Mouse (Mus musculus) fat pad, adult 2 months (tissue): ENCODE results near the gene Gata1.
"Not testable (repeated sequence)": the region's sequence is repeated elsewhere in the genome, so short reads cannot be mapped to it uniquely, and the experiment has no call there.

Source experiments
- DNase-seq: peaks from one replicate; pipeline ENCODE4 v3.0.0-alpha.2; 2011; ENCODE audit warnings: low read depth, low spot score; ENCODE audit errors: extremely low read depth

The Gata1 gene

DNA sequence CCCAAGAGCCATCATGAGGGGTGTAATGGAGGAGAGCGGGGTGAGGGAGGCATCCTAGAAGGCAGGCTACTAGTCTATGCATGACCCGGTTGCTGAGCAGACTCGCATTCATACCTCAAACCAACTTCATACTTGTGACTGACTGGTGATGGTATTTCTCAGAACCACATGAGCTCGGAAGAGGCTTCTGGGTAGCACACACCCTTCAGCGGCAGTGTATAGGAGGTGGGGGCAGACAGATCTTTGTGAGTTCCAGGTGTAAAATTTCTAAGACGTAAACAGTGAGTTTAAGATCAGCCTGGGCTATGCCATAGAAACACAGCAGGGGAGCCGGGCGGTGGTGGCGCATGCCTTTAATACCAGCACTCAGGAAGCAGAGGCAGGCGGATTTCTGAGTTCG lies at the start of gene Gata1:
Gata1 (minus strand) TSS at position 180 of the 400 bp plus-strand sequence.
- no peak for DNase-seq

DNA sequence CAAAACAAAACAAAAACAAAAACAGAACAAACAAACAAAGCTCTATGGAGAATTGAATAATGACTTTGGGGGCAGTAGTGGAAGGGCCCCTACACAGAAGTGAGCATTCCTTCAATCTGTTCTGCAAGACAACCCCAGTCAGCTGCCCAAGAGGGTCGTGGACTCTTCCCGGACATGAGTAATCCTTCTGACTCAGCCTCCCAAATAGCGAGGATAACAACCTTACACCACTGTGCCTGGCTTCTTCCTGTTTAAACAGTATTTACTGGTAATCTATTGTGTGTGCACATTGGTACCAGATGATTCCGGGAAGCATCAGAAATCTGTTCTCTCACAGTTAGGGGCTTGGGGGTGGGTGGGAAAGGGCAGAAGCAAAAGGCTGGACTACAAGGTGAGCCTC lies 48.9 kb upstream of the Gata1 start:
- DNase-seq, result no peak

DNA sequence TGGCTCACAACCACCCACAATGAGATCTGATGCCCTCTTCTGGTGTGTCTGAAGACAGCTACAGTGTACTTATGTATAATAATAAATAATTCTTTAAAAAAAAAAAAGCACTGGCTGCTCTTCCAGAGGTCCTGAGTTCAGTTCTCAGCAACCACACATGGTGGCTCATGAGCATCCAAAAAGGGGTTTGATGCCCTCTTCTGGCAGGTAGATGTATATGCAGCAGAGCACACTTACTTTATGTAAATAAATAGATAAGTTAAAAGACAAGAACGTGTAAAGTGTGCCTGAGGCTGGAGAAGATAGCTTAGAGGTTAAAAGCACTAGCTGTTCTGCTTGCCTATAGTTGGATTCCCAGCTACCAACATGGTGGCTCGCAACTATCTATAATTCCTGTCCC lies 46.9 kb upstream of the Gata1 start:
- no peak for DNase-seq

DNA sequence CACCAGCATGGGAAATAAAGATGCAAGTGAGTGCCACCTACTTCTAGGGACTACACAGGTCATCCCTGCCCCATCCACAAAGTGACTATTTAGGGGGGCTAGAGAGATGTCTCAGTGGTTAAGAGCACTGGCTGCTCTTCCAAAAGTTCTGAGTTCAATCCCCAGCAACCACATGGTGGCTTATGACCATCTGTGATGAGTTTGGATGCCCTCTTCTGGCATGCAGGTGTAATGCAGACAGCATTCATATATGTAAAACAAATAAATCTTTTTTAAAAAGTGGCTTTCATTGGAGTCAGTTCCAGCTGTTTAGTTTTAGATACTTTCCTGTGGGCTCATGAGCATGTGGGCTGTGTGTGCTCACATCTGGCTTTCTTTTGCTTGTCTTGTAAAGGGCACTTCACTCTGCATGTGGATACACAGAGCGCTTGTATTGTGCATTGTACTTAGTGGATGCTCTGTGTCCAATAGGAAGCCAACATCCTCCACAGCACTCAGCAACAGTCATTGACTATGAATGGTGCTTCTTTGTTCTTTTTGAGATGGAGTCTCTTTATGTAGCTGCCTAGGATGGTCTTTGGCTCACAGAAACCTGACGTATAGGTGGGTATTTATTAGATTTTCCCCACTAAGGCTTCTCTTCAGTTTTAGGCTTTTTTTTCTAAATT lies 42.4 kb upstream of the Gata1 start:
- no peak for DNase-seq

DNA sequence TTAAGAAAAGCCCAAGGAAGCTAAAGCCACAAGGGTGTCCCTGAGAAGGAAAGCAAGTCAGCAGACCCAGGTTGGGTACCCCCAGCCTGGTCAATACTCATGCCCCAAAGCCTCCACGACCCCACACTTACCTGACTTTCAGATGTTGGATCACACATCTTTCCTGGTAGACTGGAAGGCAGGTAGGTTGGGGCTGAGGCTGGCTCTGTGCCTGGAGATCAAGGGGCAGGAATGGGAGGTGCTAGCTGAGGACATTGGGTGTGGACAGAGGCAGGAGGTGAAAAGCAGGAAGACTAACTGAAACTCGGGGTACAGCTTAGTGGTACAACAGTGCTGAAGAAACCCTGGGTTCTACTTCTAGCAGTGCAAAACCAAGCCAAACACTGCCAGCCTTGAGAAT lies 40.4 kb upstream of the Gata1 start, which contains the start of gene Glod5:
Glod5 (minus strand) TSS at position 207 of the 400 bp plus-strand sequence.
- no peak for DNase-seq

DNA sequence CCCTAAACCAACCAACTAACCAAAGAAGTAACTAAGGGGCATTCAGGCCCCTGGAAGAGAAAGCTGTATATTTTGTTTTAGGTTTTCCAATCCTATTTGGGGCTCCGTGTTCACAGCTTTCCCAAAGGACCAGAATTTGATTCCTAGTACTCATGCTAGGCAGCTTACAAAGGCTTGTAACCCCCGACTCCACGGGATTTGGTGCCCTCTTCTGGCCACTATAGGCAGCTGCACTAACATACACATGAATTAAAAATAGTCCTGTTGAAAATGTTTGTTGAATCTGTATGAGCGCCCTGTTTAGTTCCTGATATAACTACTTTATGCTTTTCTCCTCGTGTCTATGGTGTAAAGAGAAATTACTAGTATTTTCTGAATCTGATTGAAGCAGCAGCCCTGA lies 39.3 kb upstream of the Gata1 start:
- no peak for DNase-seq

DNA sequence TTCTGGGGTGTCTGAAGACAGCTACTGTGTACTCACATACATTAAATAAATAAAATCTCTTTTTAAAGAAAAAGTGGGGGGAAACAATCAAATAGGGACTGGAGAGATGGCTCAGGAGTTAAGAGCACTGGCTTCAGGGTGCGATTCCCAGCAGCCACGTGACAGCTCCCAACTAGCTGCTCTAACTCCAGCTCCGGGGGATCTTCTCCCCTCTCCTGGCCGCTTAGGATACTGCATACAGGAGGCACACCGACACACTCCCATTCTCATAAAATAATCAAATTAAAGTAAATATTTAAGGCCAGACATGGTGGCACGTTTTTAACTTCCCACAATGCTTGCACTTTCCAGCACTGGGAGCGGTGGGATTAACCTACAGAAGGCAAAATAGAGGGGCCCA lies 37.8 kb upstream of the Gata1 start:
- not testable (repeated sequence) for DNase-seq

DNA sequence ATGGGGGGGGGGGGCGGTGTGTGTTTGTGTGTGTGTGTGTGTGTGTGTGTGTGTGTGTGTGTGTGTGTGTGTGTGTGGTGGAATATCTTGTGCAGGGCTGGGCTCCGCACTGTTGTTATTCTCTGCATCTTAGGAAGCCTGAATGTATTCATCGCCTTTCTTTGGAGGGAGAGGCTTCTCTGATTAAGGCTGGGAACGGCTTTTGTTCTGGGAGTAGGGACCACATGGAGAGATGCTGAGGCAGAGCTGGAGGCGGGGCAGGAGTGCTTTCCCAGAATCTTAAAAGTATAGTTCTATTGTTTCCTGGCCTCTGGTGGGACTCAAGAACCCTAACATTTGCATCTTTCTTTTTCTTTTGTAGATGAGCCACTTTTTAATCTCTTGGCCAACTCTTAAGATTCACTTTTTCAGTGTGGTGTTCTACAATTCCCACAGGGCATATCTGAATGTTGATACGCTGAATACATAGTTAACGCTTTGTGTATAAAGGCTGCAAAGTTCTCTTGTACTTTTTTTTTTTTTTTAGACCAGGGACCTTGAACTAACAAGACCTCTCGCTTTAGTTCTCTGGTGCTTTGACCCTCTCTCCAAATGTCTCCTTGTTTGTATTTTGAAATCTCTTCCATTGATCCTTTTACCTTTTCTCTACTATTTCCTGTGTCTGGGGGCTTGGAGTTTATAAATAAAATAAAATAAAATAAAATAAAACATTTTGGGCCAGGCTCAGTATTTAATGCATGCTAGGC lies 35.9 kb upstream of the Gata1 start:
- DNase-seq, result no peak

DNA sequence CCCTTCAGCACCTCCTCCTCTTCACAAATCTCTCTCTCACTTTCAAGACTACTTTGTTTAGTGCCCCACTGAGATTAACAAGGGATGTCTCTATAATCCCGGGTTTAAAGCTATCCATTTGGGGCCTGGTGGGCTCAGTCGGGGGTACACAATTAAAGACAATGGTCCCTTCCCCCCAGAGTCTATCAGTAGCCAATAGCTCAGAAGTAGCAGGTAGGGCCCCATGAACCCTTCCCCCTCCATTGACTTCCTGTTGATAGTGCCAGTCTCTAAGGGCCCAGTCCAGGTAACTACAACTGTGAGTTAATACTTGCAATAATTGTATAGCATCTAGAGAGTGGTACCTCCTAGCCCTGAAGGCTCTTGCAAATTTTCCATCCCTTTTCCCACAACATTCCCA lies 35.3 kb upstream of the Gata1 start:
- no peak for DNase-seq

DNA sequence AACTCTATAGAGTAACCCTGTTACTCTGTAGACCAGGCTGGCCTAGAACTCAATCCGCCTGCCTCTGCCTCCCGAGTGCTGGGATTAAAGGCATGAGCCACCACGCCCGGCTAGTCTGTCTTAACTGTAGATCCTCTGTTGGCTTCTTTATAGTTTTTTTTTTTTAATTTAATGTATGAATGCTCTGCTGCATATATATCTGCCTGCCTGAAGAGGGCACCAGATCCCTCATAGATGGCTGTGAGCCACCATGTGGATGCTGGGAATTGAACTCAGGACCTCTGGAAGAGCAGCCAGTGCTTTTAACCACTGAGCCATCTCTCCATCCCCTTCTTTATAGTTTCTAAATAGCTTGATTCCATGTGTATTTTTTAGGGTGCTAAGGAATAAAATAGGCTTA lies 31.5 kb upstream of the Gata1 start:
- not testable (repeated sequence) for DNase-seq

DNA sequence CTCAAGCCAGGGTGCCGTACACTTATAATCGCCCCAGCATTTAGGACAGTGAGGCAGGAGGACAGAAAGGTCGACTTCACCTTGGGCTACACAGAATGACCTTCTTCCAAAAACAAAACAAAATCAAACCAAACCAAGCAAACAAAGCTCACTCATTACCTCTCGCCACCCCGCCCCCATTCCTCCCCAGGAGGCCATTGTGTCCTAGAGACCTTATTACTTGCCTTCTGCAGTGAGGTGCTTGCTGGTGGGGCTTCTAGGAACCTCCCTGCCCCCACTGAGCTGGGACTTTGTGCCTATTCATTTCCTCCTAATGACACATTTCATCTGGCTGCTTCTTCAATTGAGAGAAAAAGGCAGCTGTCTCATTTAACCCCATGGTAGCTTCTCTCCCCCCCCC lies 30.7 kb upstream of the Gata1 start:
- no peak for DNase-seq

DNA sequence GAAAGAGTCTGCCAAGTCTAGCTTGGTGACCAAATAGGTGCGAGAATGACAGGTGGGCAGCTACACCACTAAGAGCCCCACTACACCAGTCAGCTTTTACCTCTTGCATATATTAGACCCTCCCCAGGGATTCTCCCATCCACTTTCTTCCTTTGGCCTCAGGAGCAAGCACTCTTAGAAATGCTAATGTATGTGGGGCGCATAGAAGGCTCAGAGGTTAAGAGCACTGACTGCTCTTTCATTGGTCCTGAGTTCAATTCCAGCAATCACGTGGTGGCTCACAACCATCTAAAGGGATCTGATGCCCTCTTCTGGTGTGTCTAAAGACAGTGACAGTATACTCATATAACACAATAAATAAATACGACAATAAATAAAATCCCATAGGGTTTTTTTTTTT lies 25.1 kb upstream of the Gata1 start:
- DNase-seq, result no peak

DNA sequence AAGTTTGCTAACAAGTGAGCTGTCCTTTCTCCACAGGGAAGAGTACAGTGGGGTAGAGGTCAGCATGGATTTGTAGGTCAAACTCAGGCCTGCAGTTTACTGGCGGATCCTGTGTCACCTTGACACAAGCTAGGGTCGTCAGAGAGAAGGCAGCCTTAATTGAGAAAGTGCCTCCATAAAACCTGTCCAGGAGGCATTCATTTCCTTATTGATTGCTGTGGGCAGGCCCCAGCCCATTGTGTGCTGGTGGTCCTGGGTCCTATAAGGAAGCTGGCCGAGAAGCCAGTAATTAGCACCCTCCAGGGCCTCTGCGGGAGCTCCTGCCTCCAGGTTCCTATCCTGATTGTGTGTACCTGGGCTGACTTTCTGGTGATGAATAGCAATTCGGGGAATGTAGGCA lies 24.1 kb upstream of the Gata1 start:
- DNase-seq, result no peak

DNA sequence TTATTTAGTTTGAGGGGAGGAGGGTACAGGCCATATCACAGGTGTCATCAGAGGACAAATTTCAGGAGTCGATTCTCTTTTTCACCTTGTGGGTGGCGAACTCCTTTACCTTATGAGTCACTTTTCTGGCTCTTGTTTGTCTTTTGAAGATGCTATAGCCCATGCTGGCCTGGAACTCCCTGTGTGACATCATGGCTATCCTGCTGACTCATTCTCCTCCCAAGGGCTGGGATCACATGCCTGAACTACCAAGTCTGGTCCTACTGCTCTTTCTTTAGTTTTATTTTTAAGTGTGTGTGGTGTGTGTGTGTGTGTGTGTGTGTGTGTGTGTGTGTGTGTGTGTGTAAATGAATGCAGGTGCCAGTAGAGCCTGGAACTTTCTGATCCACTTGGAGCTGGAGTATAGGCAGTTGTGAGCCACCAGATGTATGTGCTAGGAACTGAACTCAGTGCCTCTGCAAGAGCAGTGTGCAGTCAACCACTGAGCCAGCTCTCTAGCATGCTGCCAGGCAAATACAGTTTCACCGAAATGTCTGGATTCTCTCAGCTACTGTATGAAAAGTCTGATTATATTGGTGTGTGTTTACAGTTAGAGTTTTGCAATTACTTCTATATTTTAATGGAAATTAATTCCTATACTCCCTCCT lies 22.8 kb upstream of the Gata1 start:
- no peak for DNase-seq

DNA sequence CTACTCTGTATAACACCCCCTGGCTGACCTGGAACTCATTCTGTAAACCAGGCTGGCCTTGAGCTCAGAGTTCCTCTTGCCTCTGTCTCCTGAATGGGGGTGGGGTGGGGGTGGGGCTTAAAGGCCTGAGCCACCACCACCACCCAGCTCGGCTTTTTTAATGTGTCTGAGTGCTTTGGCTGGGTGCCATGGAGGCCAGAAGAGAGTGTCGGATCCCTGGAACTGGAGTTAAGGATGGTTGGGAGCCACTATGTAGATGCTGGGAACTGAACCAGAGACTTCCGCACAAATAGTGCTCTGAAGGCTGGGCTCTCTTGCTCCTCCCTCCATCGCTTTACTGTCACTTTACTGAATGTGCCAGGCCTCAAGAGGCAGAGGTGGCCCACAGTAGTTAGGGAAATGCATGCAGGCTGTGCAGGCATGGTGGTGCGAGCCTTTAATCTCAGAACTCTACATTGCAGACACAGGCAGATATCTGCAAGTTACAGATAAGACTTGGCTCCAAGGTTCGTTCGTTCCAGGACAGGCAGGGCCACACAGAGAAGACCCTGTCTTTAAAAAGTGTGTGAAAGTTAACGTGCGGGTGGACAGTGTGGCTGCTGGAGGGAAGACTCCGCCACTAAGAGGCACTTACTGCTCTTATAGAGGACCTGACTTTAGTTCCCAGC lies 15.3 kb upstream of the Gata1 start:
- DNase-seq, result no peak

DNA sequence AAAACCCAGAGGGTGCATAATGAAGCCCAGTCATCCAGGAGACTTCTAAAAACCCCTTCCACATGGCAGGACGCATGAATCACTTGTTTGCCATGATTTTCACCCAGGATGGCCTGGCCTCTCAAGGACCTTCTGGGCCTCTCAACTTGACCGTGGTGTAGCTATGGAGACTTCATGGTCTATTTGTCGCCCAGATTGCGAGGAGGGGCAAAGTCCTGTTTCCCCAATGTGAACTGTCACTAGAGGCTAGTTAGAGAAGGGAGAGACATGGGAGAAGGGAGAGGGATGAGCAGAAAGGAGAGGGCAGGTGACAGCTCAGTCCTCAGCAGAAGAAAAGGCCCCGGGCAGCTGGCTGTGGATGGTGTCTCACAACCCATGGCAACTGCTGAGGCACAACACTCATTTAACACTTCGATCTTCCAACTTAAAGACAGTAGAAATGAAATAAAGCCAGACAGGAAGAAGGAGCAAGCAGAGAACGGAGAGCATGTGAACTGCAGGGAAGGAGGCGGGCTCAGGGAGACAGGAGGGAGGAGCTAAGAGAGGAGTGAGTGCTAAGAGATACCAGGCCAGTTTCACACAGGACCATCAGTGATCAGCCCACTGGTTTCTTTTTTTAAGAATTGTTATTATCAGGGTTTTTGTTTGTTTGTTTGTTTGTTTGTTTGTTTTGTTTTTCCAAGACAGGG lies 14.7 kb upstream of the Gata1 start:
- DNase-seq, result no peak

DNA sequence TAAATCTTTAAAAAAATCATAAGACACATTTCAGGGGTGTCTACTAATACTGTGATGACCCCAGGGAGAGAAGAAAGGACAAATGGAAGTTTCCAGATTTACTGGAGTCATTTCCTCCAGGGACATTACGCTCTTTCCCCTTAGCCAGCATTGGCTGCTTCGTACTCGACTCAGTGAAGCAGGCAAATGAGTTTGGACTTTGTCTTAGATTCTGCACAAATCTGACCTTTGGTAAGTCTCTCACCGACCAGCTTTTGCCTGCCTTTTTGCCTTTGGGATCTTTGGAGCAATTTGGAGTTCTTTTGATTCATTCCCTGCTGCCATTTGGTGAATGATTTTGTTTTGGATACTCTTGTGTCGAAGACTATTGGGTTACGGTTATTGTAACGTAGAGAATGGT lies 3.5 kb upstream of the Gata1 start:
- DNase-seq, result no peak

DNA sequence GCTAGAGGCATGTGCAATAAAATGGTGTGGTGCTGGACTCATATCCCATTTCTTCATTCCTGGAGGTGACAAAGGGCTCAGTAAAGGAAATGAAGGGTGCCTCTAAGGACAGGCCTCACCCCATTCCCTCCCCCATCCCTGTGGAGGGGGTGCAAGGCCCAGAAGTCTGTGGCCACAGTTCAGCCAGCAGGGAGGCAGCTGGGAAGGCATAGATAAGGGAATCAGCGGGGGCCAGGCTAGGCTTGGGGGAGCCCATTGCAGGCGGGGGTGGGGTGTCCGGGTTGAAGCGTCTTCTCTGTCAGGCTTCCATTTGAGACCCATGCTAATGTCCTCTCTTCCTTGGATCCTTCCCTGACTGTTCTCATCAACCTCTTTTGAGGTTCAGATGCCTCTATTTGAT lies 6.6 kb downstream of the Gata1 start:
- no peak for DNase-seq

DNA sequence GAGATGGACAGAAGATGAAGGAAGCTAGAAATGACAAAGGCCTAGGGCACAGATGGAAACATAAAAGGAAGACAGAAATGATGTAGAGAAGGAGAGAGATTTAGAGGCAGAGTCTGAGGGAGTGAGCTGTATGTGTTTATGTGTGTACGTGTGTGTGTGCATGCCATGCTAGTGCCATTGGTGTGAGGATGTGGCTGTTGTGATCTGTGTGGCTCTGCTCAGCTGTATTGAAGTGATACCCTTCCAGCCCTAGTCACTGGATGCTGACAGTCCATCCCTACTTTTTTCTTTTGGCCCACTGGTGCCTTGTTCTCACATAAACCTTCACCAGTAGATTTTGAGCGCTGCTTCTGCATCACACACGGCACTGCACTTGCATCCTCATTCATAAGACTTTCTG lies 9.0 kb downstream of the Gata1 start:
- no peak for DNase-seq

DNA sequence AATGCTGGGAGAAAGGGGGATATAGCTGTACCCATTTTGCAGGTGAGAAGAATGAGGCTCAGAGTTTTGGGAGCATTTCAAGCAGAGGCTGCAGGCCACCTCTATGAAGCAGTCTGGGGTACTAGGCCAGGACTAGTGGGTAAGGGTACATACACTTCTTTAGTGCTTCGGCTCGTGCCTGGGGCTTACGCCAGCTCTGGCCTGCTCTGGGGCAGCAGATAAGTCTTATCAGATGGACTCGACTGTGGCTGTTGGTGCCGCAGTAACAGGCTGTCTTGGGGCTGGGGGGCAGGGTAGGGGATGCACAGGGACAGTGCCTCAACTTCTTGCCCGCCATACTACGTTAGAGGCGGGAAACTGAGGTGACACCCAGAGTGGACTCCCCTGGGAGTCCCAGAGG lies 9.6 kb downstream of the Gata1 start:
- no peak for DNase-seq

DNA sequence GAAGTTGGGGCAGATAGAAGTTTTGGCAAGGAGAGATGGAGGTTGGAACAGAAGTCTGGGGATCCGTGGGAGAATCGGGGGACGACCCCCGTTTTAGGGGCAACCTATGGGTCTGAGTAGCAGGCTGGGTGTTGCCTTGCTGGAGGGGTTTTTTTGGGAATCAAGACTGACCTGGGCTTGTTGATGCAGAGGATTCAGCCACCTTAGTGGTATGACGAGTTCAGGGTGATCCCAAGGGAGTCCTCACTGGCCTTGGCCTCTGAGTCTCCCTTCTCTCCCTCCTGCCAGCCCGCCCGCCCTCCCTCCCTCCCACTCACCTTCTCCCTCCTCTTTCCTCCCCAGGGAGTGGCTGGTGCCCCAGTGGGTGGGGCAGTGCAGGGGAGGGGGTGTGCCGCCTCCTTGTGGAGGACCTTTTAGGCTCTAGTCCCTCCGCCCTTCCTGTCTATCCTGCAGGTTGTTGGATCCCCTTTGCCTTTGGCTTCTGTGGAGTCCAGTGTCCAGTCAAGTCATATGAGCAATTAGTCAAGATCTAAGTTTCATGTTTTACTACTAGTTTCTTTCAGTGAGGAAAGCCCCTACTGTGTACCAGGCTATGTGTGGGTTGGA lies 10.2 kb downstream of the Gata1 start:
- DNase-seq, result no peak
